Mouse (Mus musculus): ENCODE measurements at regions not wholly inside any gene's neighbourhood (a gene's known extent, or its start where the extent isn't known, plus 50 kb on each side); places are given as distances from the start of the nearest gene placed in this dataset.
A peak's percentile ranks its signal among the peaks of the same experiment; 100 is the strongest.

DNA sequence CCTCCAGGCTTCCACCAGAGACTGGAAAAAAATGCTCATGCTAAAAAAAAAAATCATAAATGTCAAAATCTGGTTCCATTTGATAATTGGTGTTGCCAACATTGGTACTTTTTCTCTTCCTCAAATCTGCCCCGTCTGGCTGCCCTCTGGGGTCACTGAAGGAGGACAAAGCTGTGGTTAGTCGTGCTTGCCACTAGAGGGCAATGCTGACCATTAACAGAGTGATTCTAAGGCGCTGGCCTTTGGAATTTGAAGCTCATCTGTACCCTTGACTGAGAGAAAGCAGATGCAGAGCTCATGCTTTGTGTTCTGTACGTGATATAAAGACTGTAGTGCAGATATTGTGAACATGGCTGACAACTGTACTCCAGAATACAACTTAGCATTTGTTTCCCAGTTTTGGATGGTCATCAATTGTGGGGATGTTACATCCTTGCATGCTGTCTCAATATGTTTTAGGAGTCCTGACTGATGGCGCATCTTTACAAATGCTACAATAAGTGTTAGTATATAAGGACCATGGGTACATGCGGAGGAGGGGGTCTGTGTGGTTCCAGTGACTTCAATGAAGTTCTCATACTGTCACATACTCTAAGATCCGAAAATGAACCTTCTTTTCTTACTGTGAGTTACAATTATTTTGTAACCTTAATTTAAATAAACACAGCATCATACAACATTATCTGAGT is 109.0 kb upstream of the Dkk2 start:
- no peak for TF ChIP-seq POLR2A (IDR thresholded peaks at IDR 0.05; ENCODE audit: low read depth, low read length)
- TF ChIP-seq CTCF (conservative IDR thresholded peaks at IDR 0.05; ENCODE audit: insufficient read depth, insufficient read length, low read depth, low read length), result peak; percentile 79

All from kidney, adult 2 months (tissue).